Mouse (Mus musculus): Measurements from ENCODE around the gene Lrrc20. TPM values are rescaled to one million over a fixed set of nuclear protein-coding genes. Genes with fewer than 3 reads are reported as not detected.

The Lrrc20 gene
- total RNA-seq, 1 experiment from 2014 or later = 3.7 TPM

Other genes with a start within 250 kb of the Lrrc20 start
- 0.10 and 0.19 TPM in 2 replicates for gene Adamts14, start 202.4 kb upstream of the Lrrc20 start, total RNA-seq (2017)
- 0.31 and 1.0 TPM in 2 replicates for gene Prf1, start 178.0 kb upstream of the Lrrc20 start, total RNA-seq (2017)
- 0.75 and 0.84 TPM in 2 replicates for gene Pald1, start 92.3 kb upstream of the Lrrc20 start, total RNA-seq (2017)
- gene Nodal, start 57.8 kb upstream of the Lrrc20 start, total RNA-seq (2017) = not detected in 2 replicates
- gene Eif4ebp2, start 23.1 kb upstream of the Lrrc20 start, total RNA-seq (2017) = 12.8 and 17.4 TPM in 2 replicates
- gene Npffr1, start 119.7 kb downstream of the Lrrc20 start, total RNA-seq (2017) = 0.19 TPM in 1 of 2 replicates, not detected in the other
- 136 and 165 TPM in 2 replicates for gene Ppa1, start 172.8 kb downstream of the Lrrc20 start, total RNA-seq (2017)
- 112 and 151 TPM in 2 replicates for gene Sar1a, start 204.5 kb downstream of the Lrrc20 start, total RNA-seq (2017)
- gene Tysnd1, start 219.7 kb downstream of the Lrrc20 start, total RNA-seq (2017) = 14.5 and 15.8 TPM in 2 replicates
- gene Aifm2, start 239.5 kb downstream of the Lrrc20 start, total RNA-seq (2017) = 3.8 and 8.1 TPM in 2 replicates

Data from hematopoietic stem cell, adult 5-6 weeks (primary cell).